Mouse (Mus musculus): ENCODE results near the gene Brinp3.

Brinp3 gene

GRCm38 (mm10) chr1:146792826-146793225, 298.3 kb downstream of the Brinp3 start:
- no peak for DNase-seq (ENCODE audit: low read depth, low spot score)

DNA sequence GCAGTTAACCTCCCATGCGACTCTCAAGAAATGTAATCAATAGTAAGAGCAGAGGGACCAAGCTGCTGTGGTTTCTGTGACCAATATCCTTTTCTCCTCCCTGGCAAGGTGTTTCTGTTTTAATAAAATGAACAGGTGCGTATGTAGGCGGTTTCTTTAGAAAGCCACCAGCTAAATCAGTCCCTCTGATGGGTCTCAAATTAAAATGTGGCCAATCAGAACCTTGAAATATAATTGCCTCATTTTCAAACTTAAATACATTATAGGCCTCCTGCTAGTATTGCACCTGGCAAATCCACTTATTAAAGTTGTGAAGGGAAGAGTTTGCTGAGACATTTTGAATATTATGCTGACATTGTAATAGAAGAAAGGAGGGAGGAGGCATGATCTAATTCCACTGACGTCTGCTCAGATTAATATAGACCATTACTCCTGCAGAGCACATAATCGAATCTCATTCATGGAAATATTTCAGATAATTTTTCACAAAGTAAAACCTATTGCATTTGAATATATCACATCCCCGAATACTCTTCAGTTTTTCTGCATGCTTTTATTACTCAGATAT, 305.5 kb downstream of the Brinp3 start:
- no peak for DNase-seq (ENCODE audit: low read depth, low spot score)

DNA sequence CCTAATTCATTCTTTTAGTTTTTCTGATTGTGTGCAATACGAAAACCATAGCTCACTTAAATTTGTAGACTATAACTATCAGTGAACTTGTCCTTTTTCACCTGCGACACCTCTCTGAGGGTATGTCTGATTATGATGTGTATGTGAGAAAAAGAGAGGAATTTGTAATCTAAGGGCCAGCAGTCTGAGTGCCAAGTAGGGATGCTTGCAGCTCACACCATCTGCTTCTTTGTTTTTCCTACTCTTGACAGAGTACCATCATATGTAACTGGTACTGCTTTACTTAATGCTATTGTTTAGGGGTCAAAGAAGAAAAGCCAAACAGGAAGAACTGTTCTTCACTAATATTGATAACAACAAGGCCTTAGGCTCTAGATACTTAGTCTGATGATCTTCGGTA, 307.3 kb downstream of the Brinp3 start:
- no peak for DNase-seq (ENCODE audit: low read depth, low spot score)

GRCm38 (mm10) chr1:146807765-146808164, 313.2 kb downstream of the Brinp3 start:
- DNase-seq (ENCODE audit: low read depth, low spot score), result peak; percentile 9

DNA sequence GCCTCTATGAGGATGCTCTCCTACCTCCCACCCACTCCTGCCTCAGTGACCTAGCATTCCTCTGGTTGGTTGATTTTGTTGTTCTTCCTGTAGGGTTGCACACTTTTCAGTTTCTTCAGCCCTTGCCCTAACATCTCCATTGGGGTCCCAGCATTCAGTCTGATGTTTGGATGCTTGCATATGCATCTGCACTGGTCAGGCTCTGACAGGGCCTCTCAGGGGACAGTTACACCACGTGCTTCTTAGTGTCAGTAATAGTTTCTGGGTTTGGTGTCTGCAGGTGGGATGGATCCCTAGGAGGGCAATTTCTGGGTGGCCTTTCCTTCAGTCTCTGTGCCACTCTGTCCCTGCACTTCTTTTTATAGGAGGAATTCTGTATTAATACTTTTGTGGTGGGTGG, 339.3 kb downstream of the Brinp3 start:
- DNase-seq (ENCODE audit: low read depth, low spot score), result no peak

DNA sequence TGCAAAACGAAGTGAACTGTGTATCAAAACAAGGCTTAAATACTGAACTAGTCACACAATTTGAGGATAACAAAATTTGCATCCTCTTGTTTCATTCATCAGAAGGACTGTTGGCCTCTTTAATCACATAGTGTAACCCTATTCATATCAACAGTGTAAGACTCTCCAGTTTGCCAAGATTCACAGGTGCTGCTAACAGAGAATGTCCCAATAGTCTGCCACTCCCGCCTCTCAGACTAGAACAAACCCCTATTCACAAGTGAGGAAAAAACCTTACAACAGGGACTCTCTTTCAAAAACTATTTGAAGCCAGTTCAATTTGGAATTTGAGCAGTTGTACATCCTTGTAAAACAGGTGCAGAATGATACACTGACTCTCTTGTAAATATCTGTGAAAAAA, 349.5 kb downstream of the Brinp3 start:
- DNase-seq (ENCODE audit: low read depth, low spot score), result no peak

DNA sequence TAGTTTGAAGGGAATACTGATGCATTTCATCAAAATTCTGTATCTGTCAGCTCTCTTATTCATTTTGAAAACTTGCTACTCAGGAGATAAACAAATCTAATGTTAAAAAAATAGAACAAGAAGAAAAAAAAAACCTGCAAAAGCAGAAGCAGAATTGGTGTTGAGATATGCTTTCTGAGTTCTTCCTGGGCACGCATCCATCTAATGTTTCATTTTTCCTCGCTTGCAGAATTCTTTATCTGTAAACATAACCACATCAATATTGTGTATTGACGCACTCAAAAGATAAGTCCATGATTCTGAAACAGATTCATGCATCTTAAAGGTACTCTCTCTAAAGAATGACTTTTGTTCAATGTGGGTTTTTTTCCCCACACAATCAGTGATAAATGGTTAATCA, 354.3 kb downstream of the Brinp3 start:
- no peak for DNase-seq (ENCODE audit: low read depth, low spot score)

- no peak for DNase-seq (ENCODE audit: low read depth, low spot score)
Measured at GRCm38 (mm10) chr1:146850147-146850546, 355.6 kb downstream of the Brinp3 start.

GRCm38 (mm10) chr1:146898636-146899035, 404.1 kb downstream of the Brinp3 start:
- no peak for DNase-seq (ENCODE audit: low read depth, low spot score)

- no peak for DNase-seq (ENCODE audit: low read depth, low spot score)
Measured at GRCm38 (mm10) chr1:146901691-146902090, 407.1 kb downstream of the Brinp3 start.

DNA sequence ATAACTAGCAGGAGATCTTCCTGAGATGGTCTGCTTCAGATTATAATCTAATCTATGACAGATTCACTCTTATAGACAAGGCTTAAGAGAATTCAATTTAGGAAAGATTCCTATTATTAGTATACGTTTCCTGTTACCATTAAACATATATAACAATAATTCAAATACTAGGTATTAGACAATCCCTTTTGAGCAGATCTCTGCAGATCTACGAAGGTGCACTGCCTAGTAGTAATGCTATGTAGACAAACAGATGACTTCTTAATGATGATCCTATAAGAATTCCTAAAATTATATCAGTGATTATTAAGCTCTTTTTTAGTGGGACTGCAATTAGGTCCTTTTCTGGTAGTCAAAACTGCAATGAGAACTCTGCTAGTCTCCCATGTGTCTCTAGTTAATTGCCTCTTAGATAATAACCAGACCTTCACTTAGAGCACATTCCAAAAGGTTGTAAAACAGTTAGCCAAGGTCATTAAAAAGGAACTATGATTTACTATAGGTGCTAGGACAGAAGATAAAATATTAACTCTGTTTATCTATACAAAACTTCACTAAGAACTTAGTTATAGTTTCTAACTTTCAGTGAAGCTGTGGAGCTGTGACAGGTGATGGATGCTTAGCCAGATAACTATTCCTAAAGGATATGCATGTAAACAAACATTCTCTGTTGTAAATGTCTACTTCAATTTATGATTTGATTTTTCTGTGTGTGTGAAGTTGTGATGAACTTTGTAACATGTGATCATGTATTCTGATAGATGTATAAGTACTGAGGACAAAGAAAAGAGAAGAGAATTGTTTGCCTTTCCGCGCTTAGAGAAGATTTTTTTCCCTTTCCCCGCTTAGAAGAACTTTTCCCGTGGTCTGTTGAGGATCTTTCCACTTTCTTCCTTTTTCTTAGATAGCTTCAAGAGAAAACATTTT, 445.2 kb downstream of the Brinp3 start:
- DNase-seq (ENCODE audit: low read depth, low spot score), result no peak
